25 mouse cellular contexts compared by ENCODE assay signal in the genomic region with DNA sequence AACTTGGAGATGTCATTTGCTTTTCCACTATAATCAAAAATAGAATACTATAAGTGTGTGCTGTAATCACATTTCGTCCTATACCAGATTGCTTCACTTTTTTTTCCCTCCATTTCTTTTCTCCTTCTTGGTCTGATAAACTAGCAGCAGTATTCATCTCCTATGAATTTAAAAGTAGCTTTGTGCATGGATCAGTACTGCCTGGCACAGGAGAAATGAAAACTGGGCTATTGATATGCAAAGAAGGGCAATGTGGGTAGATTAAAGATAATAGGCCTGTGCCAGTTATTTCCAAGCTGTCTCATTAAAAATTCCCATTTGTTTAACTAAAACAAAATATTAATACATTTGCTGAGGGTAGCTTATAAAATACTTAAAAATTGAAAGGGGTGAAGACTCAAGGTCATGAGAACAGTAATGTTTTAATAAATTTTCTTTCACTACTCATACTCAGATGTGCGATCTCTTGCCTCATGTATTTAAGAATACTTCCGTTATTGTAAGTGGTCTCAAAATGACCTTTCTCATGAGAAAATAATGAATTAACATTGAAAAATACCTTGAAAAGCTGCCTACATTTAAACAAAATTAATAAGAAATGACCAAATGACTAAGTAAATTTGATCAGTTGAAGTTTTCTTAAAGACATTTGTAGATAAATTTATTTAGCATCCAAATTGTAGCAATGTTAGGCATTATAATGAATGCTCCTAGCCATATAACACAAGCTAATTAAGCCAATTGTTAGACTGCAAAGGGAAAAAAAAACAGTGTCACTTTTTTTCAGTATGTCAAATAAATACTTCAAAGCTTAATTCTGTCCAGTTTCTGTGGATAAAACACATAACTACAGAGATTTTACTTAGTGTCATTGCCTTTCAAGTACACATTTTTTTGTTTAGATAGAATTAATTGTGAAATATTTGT.
A peak's percentile ranks its signal among the peaks of the same experiment; 100 is the strongest.
DNase-seq lines count a peak whose midpoint lies in the region; ATAC-seq and TF ChIP-seq lines count a peak whose summit lies in the region.
"Had no signal": no experiment of that assay in that cellular context is flagged by ENCODE, and none has a peak within 500 bp of the region (broad histone marks: within the 10 kb centered on the region; RNA-seq: fewer than 3 reads in every experiment).

No protein-coding gene starts in this region.

- 45% methylated on average over 3 of the region's 3 CpGs for WGBS in hindbrain, embryonic 14.5 days
- WGBS in hindbrain, postnatal 0 days, result 45% methylated on average over 3 of the region's 3 CpGs
- 18% methylated on average over 3 of the region's 3 CpGs for WGBS in forebrain, embryonic 13.5 days
- WGBS in forebrain, embryonic 15.5 days, result 11% methylated on average over 3 of the region's 3 CpGs
- 18% methylated on average over 3 of the region's 3 CpGs for WGBS in midbrain, embryonic 16.5 days

- H3K9ac ChIP-seq in hindbrain, embryonic 14.5 days, result no peak overlapping the region
- no peak overlapping the region for H3K9ac ChIP-seq in hindbrain, postnatal 0 days (replicated peaks; ENCODE audit: low read length)
- no peak overlapping the region for H3K9ac ChIP-seq in forebrain, embryonic 13.5 days
- no peak overlapping the region for H3K9ac ChIP-seq in forebrain, embryonic 15.5 days (replicated peaks)
- H3K9ac ChIP-seq in midbrain, embryonic 16.5 days (ENCODE audit: low read depth, low read length), result no peak overlapping the region
- H3K9ac ChIP-seq: limb, embryonic 12.5 days; lung, embryonic 15.5 days had no signal

- no peak for TF ChIP-seq CTCF in hindbrain, postnatal 0 days (IDR thresholded peaks at IDR 0.05; ENCODE audit: low read depth)

- no peak overlapping the region for H3K4me3 ChIP-seq in hindbrain, embryonic 14.5 days (replicated peaks; ENCODE audit: low read length)
- no peak overlapping the region for H3K4me3 ChIP-seq in hindbrain, postnatal 0 days (ENCODE audit: low read length)
- H3K4me3 ChIP-seq in forebrain, embryonic 13.5 days, result no peak overlapping the region
- no peak overlapping the region for H3K4me3 ChIP-seq in forebrain, embryonic 15.5 days
- no peak overlapping the region for H3K4me3 ChIP-seq in midbrain, embryonic 16.5 days (ENCODE audit: low read depth, low read length)
- H3K4me3 ChIP-seq: erythroblast, embryonic 14.5 days; heart, embryonic 10.5 days; layer of hippocampus, adult 2 months; left cerebral cortex, adult 2 months; limb, embryonic 12.5 days; lung, embryonic 15.5 days had no signal

- intact Hi-C loops in heart, postnatal 10 days (cut with DNase I), result no loop called here

- H3K36me3 ChIP-seq in hindbrain, embryonic 14.5 days (replicated peaks; ENCODE audit: control insufficient read depth, insufficient read depth), result no peaks in the 10 kb centered on the region
- H3K36me3 ChIP-seq in hindbrain, postnatal 0 days (ENCODE audit: insufficient read depth, low read length), result no peaks in the 10 kb centered on the region
- H3K36me3 ChIP-seq in forebrain, embryonic 13.5 days (ENCODE audit: poor library complexity, severe bottlenecking), result no peaks in the 10 kb centered on the region
- H3K36me3 ChIP-seq in forebrain, embryonic 15.5 days, result no peaks in the 10 kb centered on the region
- no peaks in the 10 kb centered on the region for H3K36me3 ChIP-seq in midbrain, embryonic 16.5 days (ENCODE audit: control insufficient read depth, insufficient read depth, low read length)
- H3K36me3 ChIP-seq: heart, embryonic 10.5 days; limb, embryonic 12.5 days; lung, embryonic 15.5 days had no signal

- no peak for DNase-seq in hindbrain, embryonic 14.5 days (ENCODE audit: low spot score)
- DNase-seq in hindbrain, postnatal 0 days (ENCODE audit: low spot score), result no peak
- DNase-seq in heart, postnatal 10 days, result no peak
- DNase-seq: adrenal gland, postnatal 25 days; B cell, adult 2 months; cerebellum, adult 18-20 months; cerebellum, postnatal 10 days; gastrocnemius, postnatal 25 days; heart, adult 11 months; heart, postnatal 4 days; kidney, adult 11 months; kidney, postnatal 25 days; retina, postnatal 1 day; right cerebral cortex, postnatal 14 days; thymus, postnatal 4 days had no signal

- H3K27ac ChIP-seq in hindbrain, embryonic 14.5 days, result no peak overlapping the region
- no peak overlapping the region for H3K27ac ChIP-seq in hindbrain, postnatal 0 days
- H3K27ac ChIP-seq in forebrain, embryonic 13.5 days, result no peak overlapping the region
- H3K27ac ChIP-seq in forebrain, embryonic 15.5 days (replicated peaks), result no peak overlapping the region
- H3K27ac ChIP-seq in midbrain, embryonic 16.5 days (ENCODE audit: low read length), result no peak overlapping the region
- H3K27ac ChIP-seq: heart, embryonic 10.5 days; layer of hippocampus, adult 2 months; left cerebral cortex, adult 2 months; limb, embryonic 12.5 days; lung, embryonic 15.5 days had no signal

- peak; percentile 66; the same call in 1 of the 2 replicates for ATAC-seq in hindbrain, embryonic 14.5 days (ENCODE audit: low FRiP score)
- ATAC-seq in hindbrain, postnatal 0 days, result no peak
- ATAC-seq in forebrain, embryonic 13.5 days, result peak; percentile 93
- ATAC-seq in forebrain, embryonic 15.5 days (replicated peaks), result peak; percentile 96
- peak; percentile 56; the same call in 1 of the 2 replicates for ATAC-seq in midbrain, embryonic 16.5 days

- H3K27me3 ChIP-seq in hindbrain, embryonic 14.5 days (ENCODE audit: control insufficient read depth, insufficient read depth, low read length), result no peaks in the 10 kb centered on the region
- H3K27me3 ChIP-seq in hindbrain, postnatal 0 days (ENCODE audit: insufficient read depth, low read length), result no peaks in the 10 kb centered on the region
- no peaks in the 10 kb centered on the region for H3K27me3 ChIP-seq in forebrain, embryonic 13.5 days
- H3K27me3 ChIP-seq in forebrain, embryonic 15.5 days, result no peaks in the 10 kb centered on the region
- H3K27me3 ChIP-seq in midbrain, embryonic 16.5 days (ENCODE audit: control insufficient read depth, insufficient read depth, low read depth, low read length), result no peaks in the 10 kb centered on the region
- H3K27me3 ChIP-seq: limb, embryonic 12.5 days; lung, embryonic 15.5 days had no signal

- H3K4me1 ChIP-seq in hindbrain, embryonic 14.5 days (replicated peaks; ENCODE audit: control insufficient read depth, insufficient read depth, low read length), result no peaks in the 10 kb centered on the region
- no peaks in the 10 kb centered on the region for H3K4me1 ChIP-seq in hindbrain, postnatal 0 days (ENCODE audit: insufficient read depth, low read length)
- peaks cover 5% of the 10 kb centered on the region; the same call in 1 of the 2 replicates for H3K4me1 ChIP-seq in forebrain, embryonic 13.5 days
- H3K4me1 ChIP-seq in forebrain, embryonic 15.5 days, result peaks cover 6% of the 10 kb centered on the region
- no peaks in the 10 kb centered on the region for H3K4me1 ChIP-seq in midbrain, embryonic 16.5 days (ENCODE audit: control insufficient read depth, insufficient read depth, low read length)
- H3K4me1 ChIP-seq: heart, embryonic 10.5 days; limb, embryonic 12.5 days; lung, embryonic 15.5 days had no signal

- H3K9me3 ChIP-seq in hindbrain, embryonic 14.5 days (ENCODE audit: control insufficient read depth, low read length), result no peaks in the 10 kb centered on the region
- H3K9me3 ChIP-seq in hindbrain, postnatal 0 days (ENCODE audit: low read length), result no peaks in the 10 kb centered on the region
- no peaks in the 10 kb centered on the region for H3K9me3 ChIP-seq in forebrain, embryonic 13.5 days (replicated peaks)
- no peaks in the 10 kb centered on the region for H3K9me3 ChIP-seq in forebrain, embryonic 15.5 days
- no peaks in the 10 kb centered on the region for H3K9me3 ChIP-seq in midbrain, embryonic 16.5 days (replicated peaks; ENCODE audit: control insufficient read depth, low read length, poor library complexity, severe bottlenecking)
- H3K9me3 ChIP-seq: heart, embryonic 10.5 days; limb, embryonic 12.5 days; lung, embryonic 15.5 days had no signal

- no peak overlapping the region for H3K4me2 ChIP-seq in hindbrain, embryonic 14.5 days (replicated peaks)
- H3K4me2 ChIP-seq in hindbrain, postnatal 0 days (ENCODE audit: low read depth, low read length), result no peak overlapping the region
- H3K4me2 ChIP-seq in forebrain, embryonic 13.5 days, result no peak overlapping the region; the same call in 1 of the 2 replicates
- no peak overlapping the region for H3K4me2 ChIP-seq in forebrain, embryonic 15.5 days (replicated peaks)
- no peak overlapping the region for H3K4me2 ChIP-seq in midbrain, embryonic 16.5 days (ENCODE audit: low read length)
- H3K4me2 ChIP-seq: limb, embryonic 12.5 days; liver, embryonic 11.5 days; lung, embryonic 15.5 days had no signal
